Mouse (Mus musculus) embryonic fibroblast, embryonic 13.5 days (primary cell): ENCODE measurements around the gene Ttf1.

Source experiments
- CTCF ChIP-seq: IDR thresholded peaks from 2 replicates; pipeline ENCODE4 v1.5.1; 2011; ENCODE audit warnings: mild to moderate bottlenecking, control low read depth, low read length, moderate library complexity, borderline replicate concordance; ENCODE audit not compliant: insufficient read depth
- POLR2A ChIP-seq: IDR thresholded peaks from 2 replicates; pipeline ENCODE4 v1.6.1; 2011; ENCODE audit warnings: low read depth, mild to moderate bottlenecking, control low read depth, low read length, moderate library complexity

DNA sequence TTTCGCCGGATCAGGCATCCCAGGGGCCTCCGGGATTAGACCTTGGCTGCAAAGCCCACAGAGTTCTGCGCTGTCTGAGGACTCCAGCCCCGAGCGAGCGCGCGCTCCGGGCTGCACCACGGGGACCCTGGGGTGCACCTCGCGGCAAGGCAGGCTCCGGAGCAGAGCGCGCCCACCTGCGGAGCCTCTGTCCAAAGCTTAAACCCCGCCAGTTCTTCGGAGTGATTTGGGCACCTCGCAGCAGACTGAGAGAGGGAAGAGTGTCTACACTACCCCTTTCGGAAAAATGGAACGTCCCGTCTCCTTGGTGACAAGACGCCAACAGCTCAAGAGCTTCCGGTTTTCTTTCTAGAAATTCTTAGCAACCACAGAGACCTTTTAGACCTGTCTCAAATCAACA lies 5.1 kb upstream of the Ttf1 start, which contains the start of gene Cfap77:
- TF ChIP-seq POLR2A (no peak), CTCF (no peak)
